ENCODE assay signal across 9 mouse cellular contexts in the genomic region with DNA sequence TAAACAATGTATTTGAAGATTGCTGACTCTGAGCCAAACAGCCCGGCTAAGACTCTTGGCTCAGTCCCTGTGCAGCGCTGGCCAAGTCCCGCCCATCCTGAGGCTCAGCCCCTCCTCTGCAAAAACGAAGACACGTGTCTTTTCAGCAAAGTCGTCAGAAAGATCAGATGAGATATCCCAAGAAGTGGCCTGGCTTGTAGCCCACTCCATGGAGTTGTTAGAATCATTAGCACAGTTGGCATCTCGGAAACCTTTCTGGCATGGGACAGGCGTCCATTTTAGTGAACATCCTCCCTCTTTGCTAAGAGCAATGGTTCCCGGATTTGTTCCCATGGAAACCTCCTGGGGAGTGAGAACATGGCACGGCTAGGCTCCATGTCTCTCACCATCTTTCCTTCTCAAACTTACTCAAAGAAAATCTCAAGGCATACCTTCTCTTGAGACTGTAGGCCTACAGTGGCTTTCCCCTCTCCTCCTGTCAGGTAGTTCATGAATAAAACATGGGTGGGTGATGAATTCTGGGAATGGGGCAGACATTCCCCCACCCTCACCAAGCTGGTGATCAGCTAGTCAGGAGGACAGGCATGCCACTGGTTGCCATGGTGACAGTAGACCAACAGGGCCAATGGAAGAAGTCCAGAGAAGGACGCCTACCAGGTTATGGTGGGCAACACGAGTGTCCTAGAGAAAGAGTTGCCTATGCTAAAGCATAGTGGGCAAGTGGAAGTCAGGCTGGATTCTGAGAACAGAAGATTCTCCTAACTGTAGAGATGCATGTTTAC. TPM values are rescaled to one million over a fixed set of nuclear protein-coding genes. Genes with fewer than 3 reads are reported as not detected.
DNase-seq lines count a peak whose midpoint lies in the region; ATAC-seq lines count a peak whose summit lies in the region.
"Had no signal": no experiment of that assay in that cellular context is flagged by ENCODE, and none has a peak within 500 bp of the region (broad histone marks: within the 10 kb centered on the region; RNA-seq: fewer than 3 reads in every experiment).

No protein-coding gene starts in this region.

- intact Hi-C loops in left cerebral cortex, postnatal 36 days (cut with DNase I), result no loop called here

- no peaks in the 10 kb centered on the region for H3K9me3 ChIP-seq in midbrain, embryonic 15.5 days
- H3K9me3 ChIP-seq: limb, embryonic 13.5 days had no signal

- H3K27me3 ChIP-seq in midbrain, embryonic 15.5 days (replicated peaks), result 0 out of 2 replicates have a peak, but pooled peaks cover 2% of the 10 kb centered on the region
- H3K27me3 ChIP-seq: limb, embryonic 13.5 days had no signal

- H3K4me1 ChIP-seq in midbrain, embryonic 15.5 days, result peaks cover 14% of the 10 kb centered on the region; the same call in 1 of the 2 replicates

- peak; percentile 80 for ATAC-seq in midbrain, embryonic 15.5 days (replicated peaks)
- ATAC-seq in megakaryocyte-erythroid progenitor cell, adult 5-6 weeks (replicated peaks; ENCODE audit: low FRiP score, low TSS enrichment, poor library complexity, severe bottlenecking), result no peak

- H3K27ac ChIP-seq in midbrain, embryonic 15.5 days, result no peak overlapping the region

- 32% methylated on average over 12 of the region's 12 CpGs for WGBS in midbrain, embryonic 15.5 days

- no peak overlapping the region for H3K4me2 ChIP-seq in midbrain, embryonic 15.5 days
- H3K4me2 ChIP-seq: limb, embryonic 13.5 days had no signal

- no peak overlapping the region for H3K4me3 ChIP-seq in midbrain, embryonic 15.5 days
- H3K4me3 ChIP-seq: limb, embryonic 13.5 days had no signal

- H3K9ac ChIP-seq in midbrain, embryonic 15.5 days, result no peak overlapping the region
- H3K9ac ChIP-seq: limb, embryonic 13.5 days had no signal

- H3K36me3 ChIP-seq in midbrain, embryonic 15.5 days (replicated peaks), result no peaks in the 10 kb centered on the region
- H3K36me3 ChIP-seq: limb, embryonic 13.5 days had no signal

- peak; percentile 74 to 89 for DNase-seq in adrenal gland, adult (ENCODE audit: inconsistent age in 2 of 2, low spot score in 1 of 2)
- DNase-seq in adrenal gland, adult 18-20 months (ENCODE audit: low spot score in 2 of 2), result no peak
- peak; percentile 53 for DNase-seq in right cerebral cortex, postnatal 4 days
- DNase-seq in right cerebral cortex, postnatal 36 days (ENCODE audit: low spot score in 2 of 2), result no peak
- DNase-seq in kidney, adult 8-10 months, result peak; percentile 69 to 74
- no peak for DNase-seq in left cerebral cortex, postnatal 36 days (ENCODE audit: low spot score in 2 of 2)

RNA-seq across cellular contexts. Expression of gene Tgfbi, which starts 11.3 kb away (rescaled TPM):
- total RNA-seq in adrenal gland, adult 18-20 months (2021), result 10 to 100 TPM; 38.3 to 86.5 TPM
- polyA plus RNA-seq in midbrain, embryonic 15.5 days (2015; fragmentation: Nextera tagmentation; extraction: Ambion mirVana), result 3.6 and 4.4 TPM in 2 replicates
- 1 to 10 TPM; 2.9 to 4.3 TPM for total RNA-seq in left cerebral cortex, postnatal 36 days (2021)
- total RNA-seq in megakaryocyte-erythroid progenitor cell, adult 5-6 weeks (2014; fragmentation: Nextera tagmentation), result 0.28 TPM in 1 of 2 replicates, not detected in the other
- 0.72 and 1.5 TPM in 2 replicates for total RNA-seq in megakaryocyte-erythroid progenitor cell, adult 5-6 weeks (2017)

RNA-seq across cellular contexts. Expression of gene Lect2, which starts 49.7 kb away (rescaled TPM):
- total RNA-seq in adrenal gland, adult 18-20 months (2021), result not detected
- not detected in 2 replicates for polyA plus RNA-seq in midbrain, embryonic 15.5 days (2015; fragmentation: Nextera tagmentation; extraction: Ambion mirVana)
- not detected for total RNA-seq in left cerebral cortex, postnatal 36 days (2021)
- not detected in 2 replicates for total RNA-seq in megakaryocyte-erythroid progenitor cell, adult 5-6 weeks (2014; fragmentation: Nextera tagmentation)
- total RNA-seq in megakaryocyte-erythroid progenitor cell, adult 5-6 weeks (2017), result not detected in 2 replicates
- polyA plus RNA-seq: limb, embryonic 13.5 days had no signal

Comparison
In these comparisons a context has a peak if more than half of its experiments do, and no peak if none do; other contexts are left out.
1. DNase-seq: peak in adrenal gland, adult (2 of 2), right cerebral cortex, postnatal 4 days (single experiment) and kidney, adult 8-10 months (2 of 2); none in adrenal gland, adult 18-20 months (0 of 2), right cerebral cortex, postnatal 36 days (0 of 2) and left cerebral cortex, postnatal 36 days (0 of 2).
2. RNA of gene Tgfbi, which starts 11.3 kb away (total RNA-seq): 38.3 to 86.5 TPM in adrenal gland, adult 18-20 months; 2.9 to 4.3 TPM in left cerebral cortex, postnatal 36 days and 0.28 to 1.5 TPM in megakaryocyte-erythroid progenitor cell, adult 5-6 weeks; every median in the first group is over 4 times any median in the second.